Mouse (Mus musculus) kidney, adult 2 months (tissue): ENCODE results near the gene Hacd4. TPM values are rescaled to one million over a fixed set of nuclear protein-coding genes. Genes with fewer than 3 reads are reported as not detected.
A peak's percentile ranks its signal among the peaks of the same experiment; 100 is the strongest.

Source experiments
- DNase-seq: peaks from one replicate; pipeline ENCODE4 v3.0.0; 2021
- H3K27ac ChIP-seq: fragments of 200-500 bp; 2 replicates; pipeline ENCODE4 v1.5.1; 2012; ENCODE audit warnings: low read depth, low read length, control low read depth, inconsistent platforms; ENCODE audit not compliant: insufficient read depth
- H3K27me3 ChIP-seq: fragments of 200-500 bp; replicated peaks from 2 replicates; pipeline ENCODE4 v1.6.1; 2012; ENCODE audit warnings: mild to moderate bottlenecking, moderate library complexity, low read length, inconsistent platforms; ENCODE audit not compliant: control insufficient read depth, insufficient read depth
- H3K36me3 ChIP-seq: fragments of 200-500 bp; 2 replicates; pipeline ENCODE4 v1.6.1; 2012; ENCODE audit warnings: mild to moderate bottlenecking, moderate library complexity, low read length, inconsistent platforms; ENCODE audit not compliant: control insufficient read depth, insufficient read depth
- H3K4me1 ChIP-seq: fragments of 200-500 bp; 2 replicates; pipeline ENCODE4 v1.6.1; 2011; ENCODE audit warnings: low read length; ENCODE audit not compliant: control insufficient read depth, insufficient read depth
- H3K4me3 ChIP-seq: fragments of 200-500 bp; 2 replicates; pipeline ENCODE4 v1.5.1; 2011; ENCODE audit warnings: mild to moderate bottlenecking, low read depth, low read length, control low read depth; ENCODE audit not compliant: insufficient read depth
- CTCF ChIP-seq: fragments of 200-500 bp; conservative IDR thresholded peaks from 2 replicates; pipeline ENCODE4 v1.5.1; 2011; ENCODE audit warnings: low read depth, mild to moderate bottlenecking, control low read depth, low read length, moderate library complexity, mixed read lengths; ENCODE audit not compliant: insufficient read depth, insufficient read length
- POLR2A ChIP-seq: fragments of 200-500 bp; IDR thresholded peaks from one replicate; pipeline ENCODE4 v1.6.1; 2011; ENCODE audit warnings: low read depth, low read length, control low read depth
- WGBS: fragments of 180-500 bp; shearing (Covaris S2); methylation state at CpG from one replicate; pipeline ENCODE4 v1.1.7; 2018; 5-methylcytosine and 5-hydroxymethylcytosine counted together
- polyA plus RNA-seq: library from polyadenylated mRNA; depleted of rRNA; stranded (reverse); fragments of >200 nt; gene quantifications from 2 replicates; pipeline ENCODE4 v1.2.3, GENCODE M21; 2012

Hacd4 gene
- polyA plus RNA-seq, 1 experiment, result 3.7 TPM

DNA sequence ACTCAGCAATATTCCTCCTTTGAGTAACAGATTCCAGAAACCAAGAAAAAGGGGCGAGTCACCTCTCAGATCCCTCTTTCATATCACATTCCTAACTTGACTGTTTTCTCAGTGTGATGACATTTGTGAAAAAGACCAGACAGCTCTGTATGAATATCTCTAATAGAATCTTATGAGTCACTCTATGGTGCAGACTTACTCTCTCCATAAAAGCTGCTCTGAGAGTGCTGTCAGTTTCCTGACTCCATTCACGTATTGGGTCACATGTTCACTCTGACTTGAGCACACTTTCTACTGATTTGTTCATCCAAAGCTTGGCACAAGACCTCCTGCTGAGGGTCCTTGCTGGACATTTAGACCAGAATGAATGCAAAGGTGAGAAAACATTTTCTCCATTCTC lies 10.2 kb upstream of the Hacd4 start:
- no peak for DNase-seq
- TF ChIP-seq POLR2A (no peak), CTCF (no peak)
- Histone ChIP-seq H3K27ac (no peak overlapping the region), H3K36me3 (no peaks in the 10 kb centered on the region), H3K4me1 (no peaks in the 10 kb centered on the region), H3K4me3 (no peak overlapping the region), H3K27me3 (no peaks in the 10 kb centered on the region)
- 68% methylated on average over 2 of the region's 2 CpGs for WGBS

GRCm38 (mm10) chr4:88440814-88441213 lies 2.1 kb upstream of the Hacd4 start:
- Histone ChIP-seq H3K36me3 (no peaks in the 10 kb centered on the region), H3K27me3 (no peaks in the 10 kb centered on the region), H3K27ac (no peak overlapping the region), H3K4me3 (no peak overlapping the region), H3K4me1 (no peaks in the 10 kb centered on the region)
- no peak for DNase-seq
- TF ChIP-seq CTCF (no peak), POLR2A (no peak)
- 92% methylated on average over 7 of the region's 7 CpGs for WGBS

DNA sequence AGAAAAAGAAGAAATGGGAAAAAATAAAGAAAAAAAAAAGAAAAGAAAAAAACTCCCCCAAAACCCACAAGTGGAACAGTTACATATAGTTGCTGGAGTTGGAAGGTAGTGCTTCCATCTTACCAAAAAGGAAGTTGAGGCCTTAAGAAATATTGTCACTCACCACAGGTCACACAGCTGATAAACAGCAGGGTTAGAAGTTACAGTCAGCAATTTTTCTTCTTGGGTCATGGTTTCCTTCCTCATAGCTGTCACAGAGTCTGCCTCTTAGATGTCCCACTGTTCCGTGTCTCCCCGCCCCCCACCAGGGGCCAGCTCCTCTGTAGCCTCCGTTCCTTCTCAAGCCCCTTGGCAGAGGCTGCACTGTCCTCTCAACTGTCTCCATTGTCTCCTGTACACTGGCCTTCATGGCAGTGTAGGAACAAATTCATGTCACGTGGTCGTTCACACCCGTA lies 968 bp upstream of the Hacd4 start:
- Histone ChIP-seq H3K27me3 (no peaks in the 10 kb centered on the region), H3K36me3 (no peaks in the 10 kb centered on the region), H3K4me3 (no peak overlapping the region), H3K27ac (no peak overlapping the region), H3K4me1 (no peaks in the 10 kb centered on the region)
- peak; percentile 43 for DNase-seq
- 70% methylated on average over 6 of the region's 6 CpGs for WGBS
- TF ChIP-seq CTCF, result no peak
- TF ChIP-seq POLR2A, result no peak

DNA sequence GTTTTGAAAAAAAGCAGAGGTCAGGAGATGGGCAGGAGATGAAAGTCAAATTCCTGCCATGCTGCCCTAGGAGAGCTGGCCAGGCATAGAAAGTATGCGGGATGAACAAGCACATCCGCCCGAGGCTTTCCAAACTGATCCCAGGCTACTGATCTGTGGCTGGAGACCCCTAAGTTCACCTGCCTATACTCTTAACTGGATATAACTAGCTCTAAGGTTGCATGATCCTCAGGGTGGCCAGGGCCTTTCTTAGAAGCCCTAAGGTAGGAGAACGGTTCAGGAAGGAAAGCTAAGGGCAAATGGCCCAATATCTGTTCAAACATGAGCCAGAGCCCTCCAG lies 232 bp upstream of the Hacd4 start:
- Histone ChIP-seq H3K27me3 (no peaks in the 10 kb centered on the region), H3K4me1 (no peaks in the 10 kb centered on the region), H3K36me3 (no peaks in the 10 kb centered on the region), H3K27ac (no peak overlapping the region), H3K4me3 (no peak overlapping the region)
- WGBS, result 7% methylated on average over 4 of the region's 4 CpGs
- TF ChIP-seq POLR2A (no peak), CTCF (no peak)
- DNase-seq, result no peak

GRCm38 (mm10) chr4:88437917-88438316 lies 811 bp downstream of the Hacd4 start:
- DNase-seq, result no peak
- H3K36me3 ChIP-seq, result no peaks in the 10 kb centered on the region
- H3K27ac ChIP-seq, result peak overlapping the region; percentile 36
- no peaks in the 10 kb centered on the region for H3K4me1 ChIP-seq
- H3K27me3 ChIP-seq, result no peaks in the 10 kb centered on the region
- WGBS, result 60% methylated on average over 2 of the region's 2 CpGs
- no peak for TF ChIP-seq CTCF
- TF ChIP-seq POLR2A, result no peak
- peak overlapping the region; percentile 55; the same call in 1 of the 2 replicates for H3K4me3 ChIP-seq

DNA sequence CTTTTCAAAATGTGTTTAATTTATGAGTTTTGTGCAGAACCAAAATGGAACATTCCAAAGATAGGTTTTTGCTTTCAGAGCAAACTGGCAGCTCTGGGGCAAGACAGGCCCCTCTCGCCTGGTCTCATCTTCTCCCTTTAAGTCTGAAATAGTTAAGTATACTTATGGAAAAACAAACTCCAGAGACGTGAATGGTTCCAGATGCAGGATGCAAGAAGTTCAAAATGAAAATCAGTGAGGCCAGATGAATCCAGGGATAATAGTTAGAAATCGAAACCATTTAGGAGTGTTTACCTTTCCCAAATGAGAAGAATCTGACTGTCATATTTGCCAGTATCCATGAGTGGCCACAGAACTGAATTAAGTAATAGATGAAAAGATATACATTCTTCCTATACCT lies 1.6 kb downstream of the Hacd4 start:
- no peaks in the 10 kb centered on the region for H3K4me1 ChIP-seq
- no peak overlapping the region for H3K27ac ChIP-seq
- no peaks in the 10 kb centered on the region for H3K36me3 ChIP-seq
- TF ChIP-seq POLR2A, result no peak
- no peak for TF ChIP-seq CTCF
- 81% methylated on average over 3 of the region's 3 CpGs for WGBS
- no peak overlapping the region for H3K4me3 ChIP-seq
- no peaks in the 10 kb centered on the region for H3K27me3 ChIP-seq
- DNase-seq, result no peak

GRCm38 (mm10) chr4:88436593-88437165 lies 2.0 kb downstream of the Hacd4 start:
- no peaks in the 10 kb centered on the region for H3K27me3 ChIP-seq
- no peaks in the 10 kb centered on the region for H3K4me1 ChIP-seq
- H3K27ac ChIP-seq, result no peak overlapping the region
- no peak overlapping the region for H3K4me3 ChIP-seq
- DNase-seq, result no peak
- H3K36me3 ChIP-seq, result no peaks in the 10 kb centered on the region
- TF ChIP-seq POLR2A (no peak), CTCF (no peak)
- WGBS, result 82% methylated on average over 6 of the region's 6 CpGs
